Mouse (Mus musculus) intestine, embryonic 14.5 days (tissue): ENCODE measurements around the gene 2410015M20Rik. TPM values are rescaled to one million over a fixed set of nuclear protein-coding genes. Genes with fewer than 3 reads are reported as not detected.

Source experiments
- ATAC-seq: fragments of 200-750 bp; cut with Nextera tagmentation; replicated peaks from 2 replicates; pipeline ENCODE4 v1.8.0; 2017; ENCODE audit warnings: low read depth, moderate number of reproducible peaks, moderate TSS enrichment, moderate library complexity; ENCODE audit not compliant: low FRiP score, low TSS enrichment
- DNase-seq: peaks from one replicate; pipeline ENCODE4 v3.0.0-alpha.2; 2018; ENCODE audit warnings: low spot score
- H3K27ac ChIP-seq: fragments of 300-500 bp; sonication (generic); 2 replicates; pipeline ENCODE4 v1.5.1; 2014; ENCODE audit warnings: low read depth, mild to moderate bottlenecking, control low read depth
- H3K27me3 ChIP-seq: fragments of 300-500 bp; sonication (generic); replicated peaks from 2 replicates; pipeline ENCODE4 v1.6.1; 2014; ENCODE audit warnings: low read length, control low read depth; ENCODE audit not compliant: control insufficient read depth, insufficient read depth
- H3K36me3 ChIP-seq: fragments of 300-500 bp; sonication (generic); 2 replicates; pipeline ENCODE4 v1.6.1; 2014; ENCODE audit warnings: low read length, control low read depth; ENCODE audit not compliant: control insufficient read depth, insufficient read depth
- H3K4me1 ChIP-seq: fragments of 300-500 bp; sonication (generic); replicated peaks from 2 replicates; pipeline ENCODE4 v1.6.1; 2014; ENCODE audit warnings: low read length, control low read depth, mixed read lengths; ENCODE audit not compliant: control insufficient read depth, insufficient read depth
- H3K4me2 ChIP-seq: fragments of 300-500 bp; sonication (generic); 2 replicates; pipeline ENCODE4 v1.6.1; 2014; ENCODE audit warnings: low read length
- H3K4me3 ChIP-seq: fragments of 300-500 bp; sonication (generic); 2 replicates; pipeline ENCODE4 v1.5.1; 2014; ENCODE audit warnings: low read depth, low read length, control low read depth, mixed read lengths
- H3K9ac ChIP-seq: fragments of 300-500 bp; sonication (generic); 2 replicates; pipeline ENCODE4 v1.6.1; 2014; ENCODE audit warnings: mild to moderate bottlenecking, low read length
- H3K9me3 ChIP-seq: fragments of 300-500 bp; sonication (generic); 2 replicates; pipeline ENCODE4 v1.6.1; 2016; ENCODE audit warnings: low read length, control low read depth; ENCODE audit not compliant: control insufficient read depth
- WGBS: fragments of 180-500 bp; shearing (Covaris S2); extraction: QIAGEN DNeasy Blood & Tissue Kit; methylation state at CpG from one replicate; pipeline ENCODE4 v1.1.7; 2014; 5-methylcytosine and 5-hydroxymethylcytosine counted together
- polyA plus RNA-seq: library from polyadenylated mRNA; unstranded; fragments of >200 nt; fragmentation: Nextera tagmentation; extraction: Ambion mirVana; gene quantifications from 2 replicates; pipeline ENCODE4 v1.2.1, GENCODE M21; 2014

The 2410015M20Rik gene
- 273 and 284 TPM in 2 replicates for polyA plus RNA-seq

DNA sequence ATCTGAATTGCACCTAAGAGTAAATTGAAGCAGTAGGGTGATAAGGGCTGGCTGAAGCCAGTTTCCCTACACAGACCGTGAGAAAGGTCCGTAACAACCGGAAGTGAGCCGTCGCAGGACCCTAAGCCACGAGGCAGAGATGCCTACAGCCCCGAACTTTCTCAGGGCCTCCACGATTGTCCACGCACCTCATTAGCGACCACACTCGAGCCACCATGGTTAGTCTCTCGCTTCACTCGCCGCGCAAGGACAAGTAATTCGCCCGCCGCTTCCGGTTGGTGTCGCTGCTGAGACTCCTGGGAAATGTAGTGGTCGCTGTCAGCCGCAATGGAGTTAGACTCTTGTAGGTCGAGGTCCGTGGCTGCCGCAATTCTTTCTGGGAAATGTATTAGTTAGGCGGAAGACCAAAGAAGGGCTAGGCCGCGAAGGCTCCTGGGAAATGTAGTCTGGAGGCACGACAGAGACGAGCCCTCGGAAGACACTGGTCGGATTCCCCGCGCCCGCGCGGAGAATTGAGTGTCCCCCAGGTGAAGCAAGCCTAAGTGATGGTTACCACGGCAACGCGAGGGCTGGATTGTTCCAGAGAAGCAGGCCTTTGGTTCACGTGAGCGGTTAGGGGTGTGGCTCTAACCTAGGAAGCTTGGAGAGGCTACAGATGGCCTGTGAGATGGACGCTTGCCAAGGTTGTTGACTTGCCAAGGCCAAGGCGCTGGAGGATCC, at the start of gene 2410015M20Rik:
Gene 2410015M20Rik, minus strand, starts transcription at position 320 of the 720 bp plus-strand sequence.
- ATAC-seq (peak; percentile 84), DNase-seq (peak; percentile 94)
- Histone ChIP-seq H3K27me3 (no peaks in the 10 kb centered on the region), H3K27ac (peak within 1 kb of the TSS; percentile 75), H3K9me3 (no peaks in the 10 kb centered on the region), H3K4me2 (peak within 1 kb of the TSS; percentile 80), H3K4me3 (peak within 1 kb of the TSS; percentile 73), H3K9ac (peak within 1 kb of the TSS; percentile 71), H3K36me3 (peaks cover 36% of the 10 kb centered on the region), H3K4me1 (peaks cover 18% of the 10 kb centered on the region)
- under 1% methylated on average over 44 of the region's 44 CpGs for WGBS

DNA sequence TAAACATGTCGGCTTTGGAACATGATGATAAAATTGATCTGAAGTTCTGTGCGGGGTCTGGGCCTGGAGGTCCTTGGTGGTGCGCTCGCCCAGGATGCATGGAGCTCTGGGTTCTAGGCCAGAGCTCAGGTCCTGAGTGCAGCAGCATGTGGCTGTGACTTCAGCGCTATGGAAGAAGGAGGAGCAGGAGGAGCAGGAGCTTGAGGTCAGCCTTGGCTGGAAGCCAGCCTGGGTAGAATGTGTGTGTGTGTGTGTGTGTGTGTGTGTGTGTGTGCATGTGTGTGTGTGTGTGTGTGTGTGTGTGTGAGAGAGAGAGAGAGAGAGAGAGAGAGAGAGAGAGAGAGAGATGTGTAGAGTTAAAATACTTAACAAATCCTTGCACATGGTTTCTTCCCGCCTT, 46.6 kb upstream of the 2410015M20Rik start:
- no peak for DNase-seq
- no peaks in the 10 kb centered on the region for H3K36me3 ChIP-seq

DNA sequence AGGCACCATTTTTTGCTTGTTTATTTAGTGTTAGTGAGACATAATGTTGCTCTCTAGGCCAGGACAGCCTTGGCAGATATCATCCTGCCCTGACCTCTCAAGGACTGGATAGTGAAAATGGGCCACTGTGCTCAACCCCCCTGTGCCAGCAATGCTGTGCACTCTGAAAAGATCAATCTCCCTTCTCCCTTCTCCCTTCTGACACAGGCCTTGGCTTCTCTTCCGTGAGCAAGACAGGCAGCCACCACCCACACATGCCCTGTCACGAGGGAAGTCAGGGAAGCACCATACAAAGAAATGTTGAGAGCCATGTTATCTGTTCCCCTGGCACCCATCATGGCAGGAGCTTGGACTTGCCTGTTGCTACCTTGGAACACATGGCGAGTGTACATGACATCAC, 45.7 kb upstream of the 2410015M20Rik start:
- Histone ChIP-seq H3K4me1 (no peaks in the 10 kb centered on the region), H3K27me3 (no peaks in the 10 kb centered on the region), H3K27ac (no peak overlapping the region), H3K4me2 (no peak overlapping the region), H3K4me3 (no peak overlapping the region), H3K36me3 (no peaks in the 10 kb centered on the region), H3K9me3 (no peaks in the 10 kb centered on the region), H3K9ac (no peak overlapping the region)
- 85% methylated on average over 3 of the region's 3 CpGs for WGBS
- ATAC-seq, result no peak
- no peak for DNase-seq

More for the DNA sequence above, 46.6 kb upstream of the 2410015M20Rik start:
- 84% methylated on average over 6 of the region's 6 CpGs for WGBS
- Histone ChIP-seq H3K27ac (no peak overlapping the region), H3K9ac (no peak overlapping the region), H3K9me3 (no peaks in the 10 kb centered on the region), H3K4me2 (no peak overlapping the region), H3K4me3 (no peak overlapping the region), H3K27me3 (no peaks in the 10 kb centered on the region), H3K4me1 (no peaks in the 10 kb centered on the region)
- ATAC-seq, result no peak

DNA sequence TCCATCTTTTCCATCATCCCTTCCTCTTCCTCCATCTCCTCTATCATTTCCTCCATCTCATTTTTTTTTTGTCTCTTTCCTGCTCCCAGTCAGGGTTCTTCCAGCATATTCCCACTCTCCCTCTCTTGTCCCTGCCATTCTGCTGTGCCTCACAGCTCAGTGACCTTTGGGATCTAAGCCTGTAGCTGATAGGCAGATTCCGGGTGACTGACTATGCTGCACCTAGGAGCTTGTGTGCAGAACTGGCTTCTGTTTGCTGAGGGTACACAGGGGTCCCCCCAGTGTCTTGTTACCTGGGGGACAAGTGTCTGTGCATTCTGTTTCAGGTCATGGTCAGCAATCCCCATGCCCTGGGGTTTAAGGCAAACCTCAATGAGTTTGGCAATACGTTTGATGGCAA, 45.2 kb upstream of the 2410015M20Rik start:
- DNase-seq (no peak), ATAC-seq (no peak)
- Histone ChIP-seq H3K9ac (no peak overlapping the region), H3K4me3 (no peak overlapping the region), H3K27me3 (no peaks in the 10 kb centered on the region), H3K4me2 (no peak overlapping the region), H3K4me1 (no peaks in the 10 kb centered on the region), H3K36me3 (no peaks in the 10 kb centered on the region), H3K9me3 (no peaks in the 10 kb centered on the region), H3K27ac (no peak overlapping the region)
- 64% methylated on average over 2 of the region's 2 CpGs for WGBS

DNA sequence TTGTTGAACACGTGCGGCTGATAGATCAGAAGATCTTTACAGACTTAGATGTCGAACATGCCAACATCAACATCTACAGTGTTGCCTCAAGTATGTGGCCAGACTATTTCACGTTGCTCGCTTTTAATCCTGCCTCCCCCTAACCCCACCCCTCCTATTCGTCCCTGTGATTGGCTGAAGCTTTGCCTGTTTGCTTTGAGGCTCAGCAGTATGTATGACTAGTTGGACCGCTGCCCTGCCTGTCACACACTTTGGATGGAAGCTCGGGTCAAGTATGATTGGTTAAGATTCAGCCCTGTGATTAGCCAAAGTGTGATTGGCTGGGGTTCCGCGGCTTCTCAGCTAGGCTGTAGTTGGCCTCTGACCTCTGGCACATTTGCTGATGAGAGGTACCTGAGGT, 42.2 kb upstream of the 2410015M20Rik start:
- no peak overlapping the region for H3K4me2 ChIP-seq
- ATAC-seq (no peak), DNase-seq (no peak)
- H3K4me3 ChIP-seq, result no peak overlapping the region
- no peak overlapping the region for H3K27ac ChIP-seq
- H3K27me3 ChIP-seq, result no peaks in the 10 kb centered on the region
- no peak overlapping the region for H3K9ac ChIP-seq
- no peaks in the 10 kb centered on the region for H3K9me3 ChIP-seq
- H3K36me3 ChIP-seq, result no peaks in the 10 kb centered on the region
- 25% methylated on average over 10 of the region's 10 CpGs for WGBS
- H3K4me1 ChIP-seq, result no peaks in the 10 kb centered on the region

DNA sequence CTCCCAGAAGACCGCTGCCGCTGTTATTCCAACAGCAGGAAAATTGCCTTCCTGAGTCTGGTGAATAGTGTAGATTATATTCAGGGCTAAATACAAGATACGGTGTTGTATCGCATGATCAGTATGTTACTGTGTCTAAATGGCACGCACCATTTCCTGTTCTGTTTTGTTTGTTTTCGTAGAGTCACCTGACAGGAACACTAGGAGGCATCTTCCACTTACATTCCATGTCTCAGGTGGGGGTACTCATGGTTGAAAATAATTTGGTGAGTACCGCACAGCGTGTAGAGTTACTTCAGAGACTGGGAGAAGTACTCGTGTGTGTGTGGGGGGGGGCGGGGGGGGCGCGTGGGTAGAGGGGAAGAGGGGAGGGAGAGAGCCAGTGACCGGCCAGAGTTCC, 38.0 kb upstream of the 2410015M20Rik start:
- ATAC-seq (no peak), DNase-seq (no peak)
- 61% methylated on average over 9 of the region's 13 CpGs for WGBS
- H3K4me3 ChIP-seq, result no peak overlapping the region
- no peaks in the 10 kb centered on the region for H3K4me1 ChIP-seq
- no peak overlapping the region for H3K9ac ChIP-seq
- no peak overlapping the region for H3K4me2 ChIP-seq
- H3K27ac ChIP-seq, result no peak overlapping the region
- H3K27me3 ChIP-seq, result no peaks in the 10 kb centered on the region
- no peaks in the 10 kb centered on the region for H3K36me3 ChIP-seq
- no peaks in the 10 kb centered on the region for H3K9me3 ChIP-seq

DNA sequence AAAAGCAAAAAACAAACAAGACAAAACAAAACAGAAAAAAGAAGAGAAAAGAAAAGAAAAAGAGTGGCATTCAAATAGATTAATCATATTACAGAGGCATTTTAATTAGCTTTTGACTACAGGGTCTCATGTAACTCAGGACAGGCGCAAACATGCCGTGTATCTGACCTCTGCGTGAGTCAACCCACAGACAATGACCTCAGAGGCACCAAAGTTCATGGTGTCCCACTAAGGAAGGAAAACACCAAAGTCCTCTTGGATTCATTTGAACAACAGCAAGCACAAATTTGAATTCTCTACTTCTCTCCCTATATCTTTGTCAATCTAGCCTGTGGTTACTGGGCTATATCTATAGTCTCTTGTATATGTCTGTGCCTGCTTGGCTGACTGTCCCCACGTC, 33.7 kb upstream of the 2410015M20Rik start:
- H3K36me3 ChIP-seq, result no peaks in the 10 kb centered on the region
- ATAC-seq (no peak), DNase-seq (no peak)
- H3K27ac ChIP-seq, result no peak overlapping the region
- 80% methylated on average over 4 of the region's 4 CpGs for WGBS
- H3K9me3 ChIP-seq, result no peaks in the 10 kb centered on the region
- no peaks in the 10 kb centered on the region for H3K4me1 ChIP-seq
- no peaks in the 10 kb centered on the region for H3K27me3 ChIP-seq
- H3K4me2 ChIP-seq, result no peak overlapping the region
- H3K9ac ChIP-seq, result no peak overlapping the region
- H3K4me3 ChIP-seq, result no peak overlapping the region

DNA sequence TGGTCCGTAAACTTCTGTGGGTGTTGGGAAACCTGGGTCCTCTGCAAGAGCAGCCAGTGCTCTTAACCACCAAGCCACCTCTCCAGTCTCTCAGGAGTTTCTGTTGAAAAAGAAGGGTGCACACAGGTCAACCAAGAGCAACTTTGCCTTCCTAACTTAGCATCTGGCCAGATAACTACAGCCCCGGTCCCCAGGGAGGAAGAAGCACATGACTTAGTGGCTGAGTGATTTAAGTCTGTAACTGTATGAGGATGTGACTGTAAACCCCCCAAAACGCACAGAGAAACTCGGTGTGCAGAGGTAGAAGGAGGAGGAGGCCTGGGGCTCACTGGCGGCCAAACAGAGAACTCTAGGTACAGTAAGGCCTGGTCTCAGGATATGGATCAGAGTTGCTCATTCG, 24.5 kb upstream of the 2410015M20Rik start:
- no peaks in the 10 kb centered on the region for H3K9me3 ChIP-seq
- ATAC-seq (no peak), DNase-seq (no peak)
- WGBS, result 91% methylated on average over 6 of the region's 6 CpGs
- H3K4me2 ChIP-seq, result no peak overlapping the region
- H3K27ac ChIP-seq, result no peak overlapping the region
- H3K4me1 ChIP-seq, result no peaks in the 10 kb centered on the region
- no peaks in the 10 kb centered on the region for H3K36me3 ChIP-seq
- H3K9ac ChIP-seq, result no peak overlapping the region
- H3K4me3 ChIP-seq, result no peak overlapping the region
- H3K27me3 ChIP-seq, result no peaks in the 10 kb centered on the region

DNA sequence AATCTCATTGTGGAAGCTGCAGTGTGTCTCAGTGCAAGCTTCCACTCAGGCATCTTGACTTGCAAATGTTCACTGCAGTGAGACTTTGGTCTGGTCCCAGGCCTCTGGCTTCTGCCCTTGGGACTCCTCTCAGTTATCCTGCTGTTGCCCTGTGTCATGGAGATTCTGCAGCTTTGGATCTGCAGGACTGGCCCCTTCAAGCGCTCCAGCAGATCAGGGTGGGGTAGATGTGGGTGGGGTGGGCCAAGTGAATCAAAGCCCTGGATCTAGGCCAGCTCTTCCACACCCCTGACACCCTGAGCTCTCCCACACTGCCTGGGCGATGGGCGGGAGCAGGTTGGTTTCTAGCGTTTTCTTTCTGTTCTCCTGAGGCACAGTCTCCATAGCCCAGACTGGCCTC, 22.2 kb upstream of the 2410015M20Rik start:
- Histone ChIP-seq H3K9me3 (no peaks in the 10 kb centered on the region), H3K4me2 (no peak overlapping the region), H3K4me1 (0 out of 2 replicates have a peak, but pooled peaks cover 5% of the 10 kb centered on the region), H3K9ac (no peak overlapping the region), H3K27me3 (no peaks in the 10 kb centered on the region), H3K4me3 (no peak overlapping the region), H3K27ac (no peak overlapping the region), H3K36me3 (no peaks in the 10 kb centered on the region)
- no peak for DNase-seq
- no peak for ATAC-seq
- 49% methylated on average over 4 of the region's 4 CpGs for WGBS
